Mouse (Mus musculus): ENCODE measurements around the gene Jag2. TPM values are rescaled to one million over a fixed set of nuclear protein-coding genes. Genes with fewer than 3 reads are reported as not detected.

Jag2 gene
- polyA plus RNA-seq, 1 experiment from 2014 or later = 4.7 TPM

Other genes starting within 250 kb of the Jag2 start
- gene Cep170b, start 209.3 kb downstream of the Jag2 start, polyA plus RNA-seq (2016; fragmentation: Nextera tagmentation; extraction: Ambion mirVana) = 6.7 and 8.7 TPM in 2 replicates
- gene Pld4, start 169.1 kb downstream of the Jag2 start, polyA plus RNA-seq (2016; fragmentation: Nextera tagmentation; extraction: Ambion mirVana) = 5.2 and 5.7 TPM in 2 replicates
- 0.16 and 0.37 TPM in 2 replicates for gene Ahnak2, start 127.1 kb downstream of the Jag2 start, polyA plus RNA-seq (2016; fragmentation: Nextera tagmentation; extraction: Ambion mirVana)
- 15.5 and 17.2 TPM in 2 replicates for gene Clba1, start 120.8 kb downstream of the Jag2 start, polyA plus RNA-seq (2016; fragmentation: Nextera tagmentation; extraction: Ambion mirVana)
- 176 and 179 TPM in 2 replicates for gene Cdca4, start 100.4 kb downstream of the Jag2 start, polyA plus RNA-seq (2016; fragmentation: Nextera tagmentation; extraction: Ambion mirVana)
- gene Gpr132, start 61.5 kb downstream of the Jag2 start, polyA plus RNA-seq (2016; fragmentation: Nextera tagmentation; extraction: Ambion mirVana) = 0.06 and 0.08 TPM in 2 replicates
- 79.5 and 83.0 TPM in 2 replicates for gene Nudt14, start 12.3 kb upstream of the Jag2 start, polyA plus RNA-seq (2016; fragmentation: Nextera tagmentation; extraction: Ambion mirVana)
- gene Btbd6, start 46.7 kb upstream of the Jag2 start, polyA plus RNA-seq (2016; fragmentation: Nextera tagmentation; extraction: Ambion mirVana) = 22.8 and 27.2 TPM in 2 replicates
- 55.4 and 57.1 TPM in 2 replicates for gene Brf1, start 70.9 kb upstream of the Jag2 start, polyA plus RNA-seq (2016; fragmentation: Nextera tagmentation; extraction: Ambion mirVana)
- 19.3 and 25.6 TPM in 2 replicates for gene Pacs2, start 84.7 kb upstream of the Jag2 start, polyA plus RNA-seq (2016; fragmentation: Nextera tagmentation; extraction: Ambion mirVana)
- gene Tex22, start 144.7 kb upstream of the Jag2 start, polyA plus RNA-seq (2016; fragmentation: Nextera tagmentation; extraction: Ambion mirVana) = 0.12 TPM in 1 of 2 replicates, not detected in the other
- 18.5 and 20.6 TPM in 2 replicates for gene Mta1, start 168.5 kb upstream of the Jag2 start, polyA plus RNA-seq (2016; fragmentation: Nextera tagmentation; extraction: Ambion mirVana)
- 195 and 260 TPM in 2 replicates for gene Crip2, start 210.5 kb upstream of the Jag2 start, polyA plus RNA-seq (2016; fragmentation: Nextera tagmentation; extraction: Ambion mirVana)
- gene Crip1, start 216.5 kb upstream of the Jag2 start, polyA plus RNA-seq (2016; fragmentation: Nextera tagmentation; extraction: Ambion mirVana) = 84.9 and 97.7 TPM in 2 replicates
- 59.5 and 66.4 TPM in 2 replicates for gene Tedc1, start 226.6 kb upstream of the Jag2 start, polyA plus RNA-seq (2016; fragmentation: Nextera tagmentation; extraction: Ambion mirVana)

Data from hindbrain, embryonic 10.5 days (tissue).